Mouse (Mus musculus) hindbrain, embryonic 13.5 days (tissue): ENCODE results near the gene Arhgap15. TPM values are rescaled to one million over a fixed set of nuclear protein-coding genes. Genes with fewer than 3 reads are reported as not detected.

ENCODE experiments used
- ATAC-seq: fragments of 200-750 bp; cut with Nextera tagmentation; 2 replicates; pipeline ENCODE4 v1.8.0; 2017; ENCODE audit warnings: moderate TSS enrichment; ENCODE audit not compliant: low FRiP score
- H3K27ac ChIP-seq: fragments of 300-500 bp; sonication (generic); 2 replicates; pipeline ENCODE4 v1.5.1; 2015; ENCODE audit warnings: inconsistent platforms, mild to moderate bottlenecking, moderate library complexity
- H3K27me3 ChIP-seq: fragments of 300-500 bp; sonication (generic); 2 replicates; pipeline ENCODE4 v1.6.1; 2015; ENCODE audit warnings: mild to moderate bottlenecking, inconsistent platforms
- H3K36me3 ChIP-seq: fragments of 300-500 bp; sonication (generic); 2 replicates; pipeline ENCODE4 v1.6.1; 2015; ENCODE audit warnings: mild to moderate bottlenecking, inconsistent platforms
- H3K4me1 ChIP-seq: fragments of 300-500 bp; sonication (generic); replicated peaks from 2 replicates; pipeline ENCODE4 v1.6.1; 2015; ENCODE audit warnings: inconsistent platforms
- H3K4me2 ChIP-seq: fragments of 300-500 bp; sonication (generic); 2 replicates; pipeline ENCODE4 v1.6.1; 2015; ENCODE audit warnings: inconsistent platforms, mild to moderate bottlenecking, moderate library complexity
- H3K4me3 ChIP-seq: fragments of 300-500 bp; sonication (generic); 2 replicates; pipeline ENCODE4 v1.5.1; 2015; ENCODE audit warnings: mild to moderate bottlenecking, inconsistent platforms
- H3K9ac ChIP-seq: fragments of 300-500 bp; sonication (generic); 2 replicates; pipeline ENCODE4 v1.6.1; 2015; ENCODE audit warnings: mild to moderate bottlenecking, inconsistent platforms
- H3K9me3 ChIP-seq: fragments of 300-500 bp; sonication (generic); 2 replicates; pipeline ENCODE4 v1.6.1; 2016; ENCODE audit warnings: inconsistent platforms
- WGBS: fragments of 180-500 bp; shearing (Covaris S2); methylation state at CpG from one replicate; pipeline ENCODE4 v1.1.7; 2015; 5-methylcytosine and 5-hydroxymethylcytosine counted together
- polyA plus RNA-seq: library from polyadenylated mRNA; unstranded; fragments of >200 nt; fragmentation: Nextera tagmentation; extraction: Ambion mirVana; gene quantifications from 2 replicates; pipeline ENCODE4 v1.2.1, GENCODE M21; 2015

Gene Arhgap15
- polyA plus RNA-seq, 1 experiment from 2014 or later = 2.8 TPM

GRCm38 (mm10) chr2:43749321-43749720 is 697 bp downstream of the Arhgap15 start:
- H3K27ac ChIP-seq = no peak overlapping the region
- H3K36me3 ChIP-seq = no peaks in the 10 kb centered on the region
- WGBS = 86% methylated on average over 3 of the region's 3 CpGs
- no peak overlapping the region for H3K4me3 ChIP-seq
- H3K9ac ChIP-seq = no peak overlapping the region
- H3K4me2 ChIP-seq = no peak overlapping the region
- no peak for ATAC-seq
- no peaks in the 10 kb centered on the region for H3K4me1 ChIP-seq
- H3K9me3 ChIP-seq = no peaks in the 10 kb centered on the region
- H3K27me3 ChIP-seq = no peaks in the 10 kb centered on the region

- 98% methylated on average over 3 of the region's 3 CpGs for WGBS
- no peak overlapping the region for H3K4me3 ChIP-seq
- H3K36me3 ChIP-seq = no peaks in the 10 kb centered on the region
- no peaks in the 10 kb centered on the region for H3K27me3 ChIP-seq
- H3K4me1 ChIP-seq = no peaks in the 10 kb centered on the region
- no peak overlapping the region for H3K4me2 ChIP-seq
- H3K27ac ChIP-seq = no peak overlapping the region
- no peak overlapping the region for H3K9ac ChIP-seq
- ATAC-seq = no peak
- H3K9me3 ChIP-seq = no peaks in the 10 kb centered on the region
Observed at GRCm38 (mm10) chr2:43755899-43756298, 7.3 kb downstream of the Arhgap15 start.

- ATAC-seq = no peak
- H3K36me3 ChIP-seq = no peaks in the 10 kb centered on the region
- H3K27ac ChIP-seq = no peak overlapping the region
- no peak overlapping the region for H3K9ac ChIP-seq
- H3K27me3 ChIP-seq = no peaks in the 10 kb centered on the region
- 88% methylated on average over 2 of the region's 2 CpGs for WGBS
- no peaks in the 10 kb centered on the region for H3K4me1 ChIP-seq
- no peaks in the 10 kb centered on the region for H3K9me3 ChIP-seq
- H3K4me2 ChIP-seq = no peak overlapping the region
- H3K4me3 ChIP-seq = no peak overlapping the region
Observed at GRCm38 (mm10) chr2:43756626-43757025, 8.0 kb downstream of the Arhgap15 start.

- Histone ChIP-seq H3K9me3 (no peaks in the 10 kb centered on the region), H3K4me1 (no peaks in the 10 kb centered on the region), H3K9ac (no peak overlapping the region), H3K36me3 (no peaks in the 10 kb centered on the region), H3K27ac (no peak overlapping the region), H3K4me3 (no peak overlapping the region), H3K4me2 (no peak overlapping the region), H3K27me3 (no peaks in the 10 kb centered on the region)
- 73% methylated on average over 3 of the region's 3 CpGs for WGBS
- no peak for ATAC-seq
Observed at GRCm38 (mm10) chr2:43761735-43762134, 13.1 kb downstream of the Arhgap15 start.

- H3K4me3 ChIP-seq = no peak overlapping the region
Observed at GRCm38 (mm10) chr2:43763279-43763678, 14.7 kb downstream of the Arhgap15 start.

GRCm38 (mm10) chr2:43764456-43764855 is 15.8 kb downstream of the Arhgap15 start:
- H3K36me3 ChIP-seq = no peaks in the 10 kb centered on the region
- H3K9me3 ChIP-seq = no peaks in the 10 kb centered on the region
- H3K9ac ChIP-seq = no peak overlapping the region
- H3K27ac ChIP-seq = no peak overlapping the region
- H3K4me3 ChIP-seq = no peak overlapping the region
- WGBS = 87% methylated on average over 1 of the region's 1 CpGs
- H3K4me2 ChIP-seq = no peak overlapping the region
- no peaks in the 10 kb centered on the region for H3K4me1 ChIP-seq
- no peaks in the 10 kb centered on the region for H3K27me3 ChIP-seq
- no peak for ATAC-seq

More at GRCm38 (mm10) chr2:43763279-43763678, 14.7 kb downstream of the Arhgap15 start:
- no peaks in the 10 kb centered on the region for H3K4me1 ChIP-seq
- WGBS = 75% methylated on average over 5 of the region's 5 CpGs
- no peaks in the 10 kb centered on the region for H3K36me3 ChIP-seq
- no peak overlapping the region for H3K27ac ChIP-seq
- H3K27me3 ChIP-seq = no peaks in the 10 kb centered on the region
- H3K9me3 ChIP-seq = no peaks in the 10 kb centered on the region
- no peak for ATAC-seq
- H3K9ac ChIP-seq = no peak overlapping the region
- no peak overlapping the region for H3K4me2 ChIP-seq

GRCm38 (mm10) chr2:43766200-43766599 is 17.6 kb downstream of the Arhgap15 start:
- Histone ChIP-seq H3K4me3 (no peak overlapping the region), H3K9ac (no peak overlapping the region), H3K4me1 (no peaks in the 10 kb centered on the region), H3K36me3 (no peaks in the 10 kb centered on the region), H3K9me3 (no peaks in the 10 kb centered on the region), H3K27ac (no peak overlapping the region), H3K4me2 (no peak overlapping the region), H3K27me3 (no peaks in the 10 kb centered on the region)
- 87% methylated on average over 3 of the region's 3 CpGs for WGBS
- no peak for ATAC-seq

GRCm38 (mm10) chr2:43769850-43770570 is 21.4 kb downstream of the Arhgap15 start:
- H3K4me2 ChIP-seq = no peak overlapping the region
- WGBS = 96% methylated on average over 2 of the region's 2 CpGs
- no peak overlapping the region for H3K4me3 ChIP-seq
- H3K9ac ChIP-seq = no peak overlapping the region
- no peaks in the 10 kb centered on the region for H3K36me3 ChIP-seq
- H3K27ac ChIP-seq = no peak overlapping the region
- H3K9me3 ChIP-seq = no peaks in the 10 kb centered on the region
- no peaks in the 10 kb centered on the region for H3K4me1 ChIP-seq
- no peak for ATAC-seq
- no peaks in the 10 kb centered on the region for H3K27me3 ChIP-seq

- 88% methylated on average over 5 of the region's 5 CpGs for WGBS
- Histone ChIP-seq H3K4me3 (no peak overlapping the region), H3K9me3 (no peaks in the 10 kb centered on the region), H3K4me1 (no peaks in the 10 kb centered on the region), H3K4me2 (no peak overlapping the region), H3K36me3 (no peaks in the 10 kb centered on the region), H3K27me3 (no peaks in the 10 kb centered on the region), H3K9ac (no peak overlapping the region), H3K27ac (no peak overlapping the region)
- no peak for ATAC-seq
Observed at GRCm38 (mm10) chr2:43772640-43773039, 24.0 kb downstream of the Arhgap15 start.

GRCm38 (mm10) chr2:43782157-43782556 is 33.5 kb downstream of the Arhgap15 start:
- H3K27ac ChIP-seq = no peak overlapping the region
- 42% methylated on average over 3 of the region's 3 CpGs for WGBS
- peaks cover 30% of the 10 kb centered on the region for H3K4me1 ChIP-seq
- no peak overlapping the region for H3K9ac ChIP-seq
- no peak overlapping the region for H3K4me2 ChIP-seq
- H3K27me3 ChIP-seq = no peaks in the 10 kb centered on the region
- no peak overlapping the region for H3K4me3 ChIP-seq
- H3K36me3 ChIP-seq = no peaks in the 10 kb centered on the region
- H3K9me3 ChIP-seq = no peaks in the 10 kb centered on the region
- ATAC-seq = no peak

- Histone ChIP-seq H3K4me2 (no peak overlapping the region), H3K9me3 (no peaks in the 10 kb centered on the region), H3K27ac (no peak overlapping the region), H3K4me3 (no peak overlapping the region), H3K27me3 (no peaks in the 10 kb centered on the region), H3K9ac (no peak overlapping the region), H3K4me1 (peaks cover 39% of the 10 kb centered on the region), H3K36me3 (no peaks in the 10 kb centered on the region)
- WGBS = 68% methylated on average over 7 of the region's 7 CpGs
- no peak for ATAC-seq
Observed at GRCm38 (mm10) chr2:43783759-43784735, 35.4 kb downstream of the Arhgap15 start.

GRCm38 (mm10) chr2:43786101-43786500 is 37.5 kb downstream of the Arhgap15 start:
- no peaks in the 10 kb centered on the region for H3K27me3 ChIP-seq
- H3K4me3 ChIP-seq = no peak overlapping the region
- 12% methylated on average over 3 of the region's 3 CpGs for WGBS
- no peak overlapping the region for H3K9ac ChIP-seq
- no peaks in the 10 kb centered on the region for H3K36me3 ChIP-seq
- no peak for ATAC-seq
- no peak overlapping the region for H3K4me2 ChIP-seq
- no peaks in the 10 kb centered on the region for H3K9me3 ChIP-seq
- peaks cover 42% of the 10 kb centered on the region for H3K4me1 ChIP-seq
- no peak overlapping the region for H3K27ac ChIP-seq
